Mouse (Mus musculus): ENCODE results near the gene Cep295nl. TPM values are rescaled to one million over a fixed set of nuclear protein-coding genes. Genes with fewer than 3 reads are reported as not detected.
A peak's percentile ranks its signal among the peaks of the same experiment; 100 is the strongest.

Cep295nl gene
- polyA plus RNA-seq, 1 experiment from 2014 or later = 0.61 TPM

- no peak overlapping the region for H3K4me2 ChIP-seq (ENCODE audit: low read length)
- no peaks in the 10 kb centered on the region for H3K36me3 ChIP-seq (ENCODE audit: control insufficient read depth, insufficient read depth, low read length)
- H3K9me3 ChIP-seq (ENCODE audit: control insufficient read depth, low read length) = no peaks in the 10 kb centered on the region
These were observed 15.8 kb downstream of the Cep295nl start for GRCm38 (mm10) chr11:118326491-118326890.

GRCm38 (mm10) chr11:118324541-118324940, 17.8 kb downstream of the Cep295nl start:
- Histone ChIP-seq H3K36me3 (ENCODE audit: control insufficient read depth, insufficient read depth, low read length) (peaks cover 6% of the 10 kb centered on the region), H3K27ac (ENCODE audit: low read depth) (no peak overlapping the region), H3K4me2 (ENCODE audit: low read length) (no peak overlapping the region), H3K9me3 (ENCODE audit: control insufficient read depth, low read length) (no peaks in the 10 kb centered on the region), H3K4me1 (replicated peaks; ENCODE audit: control insufficient read depth, insufficient read depth, low read length) (peaks cover 8% of the 10 kb centered on the region; the same call in 1 of the 2 replicates), H3K4me3 (ENCODE audit: low read depth, low read length) (no peak overlapping the region), H3K9ac (ENCODE audit: low read length) (no peak overlapping the region), H3K27me3 (replicated peaks; ENCODE audit: control insufficient read depth, insufficient read depth, low read length) (no peaks in the 10 kb centered on the region)
- WGBS = 64% methylated on average over 5 of the region's 5 CpGs
- no peak for ATAC-seq (replicated peaks; ENCODE audit: low FRiP score, low TSS enrichment, low read depth)
- DNase-seq (ENCODE audit: low spot score) = no peak

More at GRCm38 (mm10) chr11:118326491-118326890, 15.8 kb downstream of the Cep295nl start:
- no peaks in the 10 kb centered on the region for H3K27me3 ChIP-seq (replicated peaks; ENCODE audit: control insufficient read depth, insufficient read depth, low read length)
- H3K4me3 ChIP-seq (ENCODE audit: low read depth, low read length) = no peak overlapping the region
- H3K4me1 ChIP-seq (replicated peaks; ENCODE audit: control insufficient read depth, insufficient read depth, low read length) = peaks cover 8% of the 10 kb centered on the region; the same call in 1 of the 2 replicates
- DNase-seq (ENCODE audit: low spot score) (no peak), ATAC-seq (replicated peaks; ENCODE audit: low FRiP score, low TSS enrichment, low read depth) (no peak)
- H3K9ac ChIP-seq (ENCODE audit: low read length) = no peak overlapping the region
- H3K27ac ChIP-seq (ENCODE audit: low read depth) = no peak overlapping the region
- WGBS = 86% methylated on average over 4 of the region's 4 CpGs

GRCm38 (mm10) chr11:118323974-118324373, 18.3 kb downstream of the Cep295nl start:
- Histone ChIP-seq H3K4me1 (replicated peaks; ENCODE audit: control insufficient read depth, insufficient read depth, low read length) (peaks cover 8% of the 10 kb centered on the region; the same call in 1 of the 2 replicates), H3K27me3 (replicated peaks; ENCODE audit: control insufficient read depth, insufficient read depth, low read length) (no peaks in the 10 kb centered on the region), H3K9me3 (ENCODE audit: control insufficient read depth, low read length) (no peaks in the 10 kb centered on the region), H3K4me2 (ENCODE audit: low read length) (no peak overlapping the region), H3K27ac (ENCODE audit: low read depth) (no peak overlapping the region), H3K4me3 (ENCODE audit: low read depth, low read length) (no peak overlapping the region), H3K9ac (ENCODE audit: low read length) (no peak overlapping the region), H3K36me3 (ENCODE audit: control insufficient read depth, insufficient read depth, low read length) (peaks cover 12% of the 10 kb centered on the region)
- ATAC-seq (replicated peaks; ENCODE audit: low FRiP score, low TSS enrichment, low read depth) (no peak), DNase-seq (ENCODE audit: low spot score) (no peak)
- WGBS = 74% methylated on average over 5 of the region's 5 CpGs

GRCm38 (mm10) chr11:118322647-118323046, 19.7 kb downstream of the Cep295nl start:
- Histone ChIP-seq H3K27me3 (replicated peaks; ENCODE audit: control insufficient read depth, insufficient read depth, low read length) (no peaks in the 10 kb centered on the region), H3K9me3 (ENCODE audit: control insufficient read depth, low read length) (no peaks in the 10 kb centered on the region), H3K4me3 (ENCODE audit: low read depth, low read length) (no peak overlapping the region), H3K9ac (ENCODE audit: low read length) (no peak overlapping the region), H3K36me3 (ENCODE audit: control insufficient read depth, insufficient read depth, low read length) (peaks cover 21% of the 10 kb centered on the region), H3K4me2 (ENCODE audit: low read length) (no peak overlapping the region), H3K4me1 (replicated peaks; ENCODE audit: control insufficient read depth, insufficient read depth, low read length) (peaks cover 8% of the 10 kb centered on the region; the same call in 1 of the 2 replicates), H3K27ac (ENCODE audit: low read depth) (no peak overlapping the region)
- DNase-seq (ENCODE audit: low spot score) = no peak
- ATAC-seq (replicated peaks; ENCODE audit: low FRiP score, low TSS enrichment, low read depth) = no peak
- 58% methylated on average over 3 of the region's 3 CpGs for WGBS

GRCm38 (mm10) chr11:118321971-118322370, 20.3 kb downstream of the Cep295nl start:
- Histone ChIP-seq H3K4me1 (replicated peaks; ENCODE audit: control insufficient read depth, insufficient read depth, low read length) (peaks cover 3% of the 10 kb centered on the region; the same call in 1 of the 2 replicates), H3K27ac (ENCODE audit: low read depth) (no peak overlapping the region), H3K27me3 (replicated peaks; ENCODE audit: control insufficient read depth, insufficient read depth, low read length) (no peaks in the 10 kb centered on the region), H3K4me2 (ENCODE audit: low read length) (no peak overlapping the region), H3K9me3 (ENCODE audit: control insufficient read depth, low read length) (no peaks in the 10 kb centered on the region), H3K36me3 (ENCODE audit: control insufficient read depth, insufficient read depth, low read length) (peaks cover 22% of the 10 kb centered on the region), H3K4me3 (ENCODE audit: low read depth, low read length) (no peak overlapping the region), H3K9ac (ENCODE audit: low read length) (no peak overlapping the region)
- no peak for DNase-seq (ENCODE audit: low spot score)
- WGBS = 62% methylated on average over 4 of the region's 4 CpGs
- no peak for ATAC-seq (replicated peaks; ENCODE audit: low FRiP score, low TSS enrichment, low read depth)

- no peak for ATAC-seq (replicated peaks; ENCODE audit: low FRiP score, low TSS enrichment, low read depth)
- no peak for DNase-seq (ENCODE audit: low spot score)
- 82% methylated on average over 7 of the region's 7 CpGs for WGBS
- Histone ChIP-seq H3K27me3 (replicated peaks; ENCODE audit: control insufficient read depth, insufficient read depth, low read length) (no peaks in the 10 kb centered on the region), H3K27ac (ENCODE audit: low read depth) (no peak overlapping the region), H3K36me3 (ENCODE audit: control insufficient read depth, insufficient read depth, low read length) (peaks cover 27% of the 10 kb centered on the region), H3K4me2 (ENCODE audit: low read length) (no peak overlapping the region), H3K4me3 (ENCODE audit: low read depth, low read length) (no peak overlapping the region), H3K9ac (ENCODE audit: low read length) (no peak overlapping the region), H3K4me1 (replicated peaks; ENCODE audit: control insufficient read depth, insufficient read depth, low read length) (no peaks in the 10 kb centered on the region), H3K9me3 (ENCODE audit: control insufficient read depth, low read length) (no peaks in the 10 kb centered on the region)
These were observed 20.8 kb downstream of the Cep295nl start for GRCm38 (mm10) chr11:118321500-118321899.

GRCm38 (mm10) chr11:118318678-118319077, 23.6 kb downstream of the Cep295nl start:
- H3K27me3 ChIP-seq (replicated peaks; ENCODE audit: control insufficient read depth, insufficient read depth, low read length) = no peaks in the 10 kb centered on the region
- 70% methylated on average over 5 of the region's 5 CpGs for WGBS
- no peaks in the 10 kb centered on the region for H3K9me3 ChIP-seq (ENCODE audit: control insufficient read depth, low read length)
- no peak overlapping the region for H3K4me3 ChIP-seq (ENCODE audit: low read depth, low read length)
- no peaks in the 10 kb centered on the region for H3K4me1 ChIP-seq (replicated peaks; ENCODE audit: control insufficient read depth, insufficient read depth, low read length)
- DNase-seq (ENCODE audit: low spot score) (no peak), ATAC-seq (replicated peaks; ENCODE audit: low FRiP score, low TSS enrichment, low read depth) (no peak)
- H3K36me3 ChIP-seq (ENCODE audit: control insufficient read depth, insufficient read depth, low read length) = peaks cover 48% of the 10 kb centered on the region
- no peak overlapping the region for H3K27ac ChIP-seq (ENCODE audit: low read depth)
- H3K4me2 ChIP-seq (ENCODE audit: low read length) = no peak overlapping the region
- no peak overlapping the region for H3K9ac ChIP-seq (ENCODE audit: low read length)

- ATAC-seq (replicated peaks; ENCODE audit: low FRiP score, low TSS enrichment, low read depth) (0 out of 2 replicates have a peak, but pooled peaks have one; percentile 40), DNase-seq (ENCODE audit: low spot score) (peak; percentile 73)
These were observed 25.2 kb downstream of the Cep295nl start for GRCm38 (mm10) chr11:118317129-118317528.

GRCm38 (mm10) chr11:118316231-118316806, 26.0 kb downstream of the Cep295nl start:
- H3K27me3 ChIP-seq (replicated peaks; ENCODE audit: control insufficient read depth, insufficient read depth, low read length) = no peaks in the 10 kb centered on the region
- H3K4me2 ChIP-seq (ENCODE audit: low read length) = no peak overlapping the region
- DNase-seq (ENCODE audit: low spot score) (no peak), ATAC-seq (replicated peaks; ENCODE audit: low FRiP score, low TSS enrichment, low read depth) (no peak)
- H3K9ac ChIP-seq (ENCODE audit: low read length) = no peak overlapping the region
- no peak overlapping the region for H3K27ac ChIP-seq (ENCODE audit: low read depth)
- 83% methylated on average over 8 of the region's 8 CpGs for WGBS
- no peaks in the 10 kb centered on the region for H3K4me1 ChIP-seq (replicated peaks; ENCODE audit: control insufficient read depth, insufficient read depth, low read length)
- no peaks in the 10 kb centered on the region for H3K9me3 ChIP-seq (ENCODE audit: control insufficient read depth, low read length)
- H3K36me3 ChIP-seq (ENCODE audit: control insufficient read depth, insufficient read depth, low read length) = peaks cover 67% of the 10 kb centered on the region
- no peak overlapping the region for H3K4me3 ChIP-seq (ENCODE audit: low read depth, low read length)

More at GRCm38 (mm10) chr11:118317129-118317528, 25.2 kb downstream of the Cep295nl start:
- H3K27me3 ChIP-seq (replicated peaks; ENCODE audit: control insufficient read depth, insufficient read depth, low read length) = no peaks in the 10 kb centered on the region
- H3K36me3 ChIP-seq (ENCODE audit: control insufficient read depth, insufficient read depth, low read length) = peaks cover 61% of the 10 kb centered on the region
- H3K4me2 ChIP-seq (ENCODE audit: low read length) = no peak overlapping the region
- H3K9ac ChIP-seq (ENCODE audit: low read length) = no peak overlapping the region
- no peak overlapping the region for H3K4me3 ChIP-seq (ENCODE audit: low read depth, low read length)
- no peak overlapping the region for H3K27ac ChIP-seq (ENCODE audit: low read depth)
- WGBS = 22% methylated on average over 7 of the region's 7 CpGs
- H3K4me1 ChIP-seq (replicated peaks; ENCODE audit: control insufficient read depth, insufficient read depth, low read length) = no peaks in the 10 kb centered on the region
- no peaks in the 10 kb centered on the region for H3K9me3 ChIP-seq (ENCODE audit: control insufficient read depth, low read length)

All from intestine, embryonic 14.5 days (tissue).